Mouse (Mus musculus): ENCODE measurements around the gene Sp2.

Sp2 gene

GRCm38 (mm10) chr11:96982859-96983258 is at the start of gene Sp2:
Sp2 (minus strand) TSS chr11:96982959.
- DNase-seq = no peak

- DNase-seq = no peak
Measured at GRCm38 (mm10) chr11:97032499-97032898, 49.7 kb upstream of the Sp2 start.

DNA sequence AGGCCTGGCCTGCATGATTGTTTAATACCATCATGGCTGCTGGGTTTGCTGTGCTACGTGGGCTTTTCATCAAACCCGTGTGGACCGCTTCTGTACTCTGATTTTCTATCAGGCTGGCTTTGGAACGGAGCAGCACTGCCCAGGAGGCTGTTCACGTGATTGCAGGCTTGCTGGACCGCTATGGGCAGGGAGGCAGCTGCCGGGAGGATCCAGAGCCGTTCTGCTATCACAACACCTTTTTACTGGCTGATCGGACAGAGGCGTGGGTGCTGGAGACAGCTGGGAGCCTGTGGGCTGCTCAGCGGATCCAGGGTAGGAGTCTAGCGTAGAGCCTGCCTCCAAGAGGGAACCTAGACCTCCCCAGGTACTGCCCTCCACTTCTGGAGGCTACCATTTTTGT is 49.2 kb upstream of the Sp2 start:
- no peak for DNase-seq

DNA sequence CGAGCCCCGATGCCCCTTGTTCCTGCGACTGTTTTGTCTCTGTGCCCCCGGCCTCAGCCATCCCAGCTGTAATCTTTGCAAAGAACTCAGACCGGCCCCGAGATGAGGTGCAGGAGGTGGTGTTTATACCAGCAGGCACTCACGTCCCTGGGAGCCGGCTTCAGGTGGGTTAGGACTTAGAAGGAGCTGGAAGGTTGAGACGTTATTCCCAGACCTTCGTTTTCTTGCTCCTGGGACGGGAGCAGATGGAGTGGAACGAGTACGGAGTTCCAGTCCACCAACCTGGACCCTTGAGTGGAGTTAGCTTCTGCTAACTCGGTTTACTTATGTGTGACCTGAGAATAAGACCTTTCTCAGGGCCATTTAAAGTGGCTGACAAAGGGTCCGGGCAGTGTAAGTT is 47.7 kb upstream of the Sp2 start:
- no peak for DNase-seq

- peak; percentile 70 for DNase-seq
Measured at GRCm38 (mm10) chr11:97029686-97030417, 47.1 kb upstream of the Sp2 start, which contains the start of gene Scrn2. Scrn2 (plus strand) TSS chr11:97029938.

DNA sequence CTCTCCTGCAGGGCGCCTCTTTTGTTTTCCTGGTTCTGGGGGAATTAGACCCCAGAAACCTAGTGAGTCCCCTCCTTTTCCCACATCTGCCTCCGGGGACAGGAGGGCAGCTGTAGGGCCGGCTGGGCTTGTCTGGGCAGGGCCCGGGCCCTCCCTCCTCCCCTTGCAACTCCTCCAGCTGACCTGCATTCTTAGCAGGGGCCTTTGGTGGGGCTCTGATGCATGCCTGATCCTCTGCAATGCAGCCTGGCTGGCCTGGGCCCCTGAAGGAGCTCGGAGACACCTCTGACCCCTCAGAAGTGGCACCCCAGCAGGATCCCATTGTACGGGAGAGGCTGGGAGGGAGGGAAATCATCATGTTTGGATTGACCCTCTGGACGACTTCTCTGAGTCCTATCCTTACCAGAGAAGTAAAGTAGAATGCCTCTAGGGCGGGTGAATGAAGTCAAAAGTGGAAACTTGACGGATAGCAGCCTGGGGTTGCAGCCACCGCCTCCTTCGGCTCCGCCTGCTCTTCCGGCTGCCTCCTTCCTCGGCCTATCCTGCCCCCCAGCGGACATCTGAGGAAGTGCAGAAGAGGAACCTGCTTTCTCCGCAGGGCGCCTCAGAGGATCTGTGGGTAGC is 43.1 kb upstream of the Sp2 start:
- peak; percentile 83 for DNase-seq

- DNase-seq = no peak
Measured at GRCm38 (mm10) chr11:97024977-97025376, 42.2 kb upstream of the Sp2 start.

- DNase-seq = peak; percentile 56
Measured at GRCm38 (mm10) chr11:97021873-97022484, 39.2 kb upstream of the Sp2 start.

GRCm38 (mm10) chr11:97021121-97021765 is 38.5 kb upstream of the Sp2 start:
- no peak for DNase-seq

DNA sequence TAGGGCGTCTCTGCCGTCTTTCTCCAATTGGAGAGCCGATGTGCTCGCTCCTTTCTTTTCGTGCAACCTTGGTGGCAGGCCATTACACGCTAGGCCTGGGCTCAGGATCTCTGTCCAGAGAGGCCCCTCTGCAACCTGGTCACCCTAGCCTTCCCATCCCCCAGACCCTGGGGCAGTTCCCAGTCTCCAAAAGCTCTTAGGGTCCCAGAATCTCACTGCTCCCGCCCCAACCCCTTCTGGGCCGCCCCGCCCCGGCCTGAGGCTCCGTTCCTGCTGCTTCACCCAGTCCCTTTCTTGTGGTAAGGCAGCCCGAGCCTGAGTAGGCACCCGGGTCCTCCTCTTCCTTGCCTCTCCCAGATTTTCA is 36.6 kb upstream of the Sp2 start:
- DNase-seq = no peak

DNA sequence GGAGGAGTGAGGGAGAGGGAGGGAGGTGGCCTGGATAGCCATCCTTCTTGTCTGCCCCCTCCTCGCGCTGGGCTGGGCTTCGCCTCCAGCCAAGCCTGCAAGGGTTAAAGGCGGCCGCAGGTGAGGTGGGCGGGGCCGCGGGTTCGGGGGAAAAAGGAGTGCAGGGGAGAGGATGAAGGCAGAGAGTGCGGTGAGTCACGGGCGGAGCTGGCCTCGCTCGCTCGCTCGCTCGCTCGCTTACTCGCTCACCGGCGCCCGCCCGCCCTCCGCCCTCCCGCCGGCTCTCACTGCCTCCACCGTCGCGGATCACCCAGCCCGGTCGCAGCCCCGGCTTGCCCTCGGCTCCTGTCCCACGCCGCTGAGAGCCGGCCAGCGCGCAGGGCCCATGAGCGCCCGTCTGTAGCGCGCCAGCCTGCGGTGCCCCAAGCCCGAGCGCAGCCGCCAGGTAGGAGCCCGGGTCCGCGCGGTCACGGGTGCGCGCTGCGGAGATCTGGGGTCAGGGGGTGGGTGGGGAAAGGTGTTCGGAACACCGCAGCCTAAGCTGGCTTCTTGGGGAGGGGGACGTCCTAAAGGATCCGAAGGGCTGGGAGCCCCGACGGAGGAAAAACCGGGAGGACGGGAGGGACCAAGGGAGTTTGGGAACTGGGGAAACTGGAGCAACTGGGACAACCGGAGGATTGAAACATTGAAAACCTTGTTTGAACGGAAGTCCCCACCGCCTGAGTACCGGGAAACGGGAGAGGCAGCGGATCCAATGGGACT is 36.0 kb upstream of the Sp2 start:
- no peak for DNase-seq

DNA sequence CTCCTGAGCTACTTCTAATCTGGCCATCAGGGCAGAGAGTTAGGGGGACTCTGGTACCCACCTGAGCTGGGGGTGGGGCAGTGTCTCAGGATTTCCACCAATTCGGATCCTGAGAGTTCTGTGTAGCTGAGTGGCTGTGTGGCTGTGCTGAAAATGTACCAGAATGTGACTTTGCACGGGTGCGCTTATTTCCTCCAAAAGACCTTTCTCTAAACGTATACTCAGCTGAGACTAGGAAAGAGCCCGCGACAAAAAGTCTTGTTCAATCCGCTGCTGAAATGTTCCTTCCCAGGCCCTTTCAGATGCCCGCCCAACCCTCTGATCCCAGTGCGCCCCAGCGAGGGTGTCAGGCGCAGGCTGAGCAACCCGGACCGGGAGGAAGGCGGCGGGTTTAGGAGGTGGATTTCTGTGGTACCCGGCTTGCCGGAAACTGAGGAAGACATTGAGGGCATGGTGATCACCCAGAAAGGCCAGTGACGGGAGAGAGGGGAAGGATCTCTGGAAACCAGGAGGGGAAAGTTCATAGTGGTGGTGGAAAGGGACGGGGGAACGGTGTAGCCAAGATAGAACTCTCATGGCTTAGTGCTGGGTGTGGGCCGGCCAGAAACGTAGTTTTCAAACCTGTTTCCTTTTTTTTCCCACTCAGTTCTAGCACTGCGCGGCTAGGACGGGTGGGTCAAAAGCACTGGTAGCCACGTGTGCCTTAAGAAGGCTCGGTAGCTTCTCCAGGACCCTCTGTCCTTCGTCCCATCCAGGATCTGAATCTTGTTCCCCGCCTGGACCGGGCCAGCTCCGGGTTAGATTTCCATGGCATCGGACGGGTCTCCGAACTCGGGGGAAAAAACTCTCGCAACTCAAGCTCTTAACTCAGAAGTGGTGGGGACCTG is 35.2 kb upstream of the Sp2 start:
- DNase-seq = no peak

DNA sequence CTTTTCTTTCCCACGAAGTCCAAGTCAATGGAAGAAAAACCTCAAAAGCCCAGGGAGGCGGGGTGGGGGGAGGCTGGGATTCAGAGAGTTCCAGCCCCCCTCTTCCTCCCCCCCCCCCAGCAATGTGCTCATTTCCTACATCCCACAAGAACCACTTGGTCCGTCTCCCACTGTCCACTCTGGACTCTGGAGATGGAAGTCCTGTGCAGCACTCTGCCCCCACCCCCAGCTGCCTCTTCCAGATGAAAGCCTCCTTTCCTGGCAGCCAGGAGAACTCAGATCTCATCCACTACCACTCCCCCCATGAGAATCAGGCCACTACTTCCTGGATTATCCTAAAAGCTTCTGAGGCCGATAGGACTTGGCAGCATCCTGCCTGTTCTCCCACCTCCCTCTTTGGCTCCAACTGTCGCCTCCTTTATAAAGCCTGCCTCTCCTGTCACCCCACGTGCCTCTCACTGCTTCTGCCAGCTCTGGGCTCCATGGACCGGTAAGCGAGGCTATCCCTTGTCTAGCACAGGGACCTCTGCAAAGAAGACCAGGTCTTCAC is 30.4 kb upstream of the Sp2 start, which contains the start of gene Sp6:
Gene Sp6, plus strand, starts transcription at position 274 of the 550 bp plus-strand sequence.
- DNase-seq = no peak

GRCm38 (mm10) chr11:97009198-97009790 is 26.5 kb upstream of the Sp2 start:
- no peak for DNase-seq

DNA sequence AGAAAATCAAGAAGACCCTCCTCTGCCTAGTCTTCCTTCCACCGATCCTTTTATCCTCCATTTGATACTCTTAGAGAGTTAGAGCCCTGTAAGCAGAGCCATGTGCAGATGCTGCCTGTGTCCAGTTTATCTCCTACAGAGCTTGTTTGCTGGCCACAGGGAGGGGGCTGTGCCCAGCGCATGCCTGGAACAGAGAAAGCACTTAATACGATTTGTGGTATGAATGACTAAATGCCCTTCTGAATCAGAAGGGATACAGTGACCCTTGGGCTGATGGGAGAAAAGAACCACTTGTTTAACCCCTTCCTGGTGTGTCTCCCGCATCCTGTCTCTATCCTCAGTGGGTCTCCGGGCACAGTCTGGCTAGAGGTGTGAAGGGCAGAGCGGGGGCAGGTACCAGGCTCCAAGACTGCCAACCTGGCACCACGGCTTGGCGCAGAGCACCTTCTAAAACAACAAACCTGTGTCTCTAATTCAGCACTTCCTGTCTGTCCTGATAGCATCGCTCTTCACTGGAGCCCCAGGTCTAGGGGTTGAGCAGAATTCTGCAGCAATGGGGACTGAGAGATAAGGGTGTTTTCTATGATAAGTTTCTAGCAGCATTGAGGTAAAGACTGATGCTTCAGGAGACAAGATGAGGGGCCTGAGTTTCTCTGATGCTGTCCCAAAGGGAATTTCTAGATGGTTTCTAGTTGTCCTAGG is 24.5 kb upstream of the Sp2 start:
- no peak for DNase-seq

DNA sequence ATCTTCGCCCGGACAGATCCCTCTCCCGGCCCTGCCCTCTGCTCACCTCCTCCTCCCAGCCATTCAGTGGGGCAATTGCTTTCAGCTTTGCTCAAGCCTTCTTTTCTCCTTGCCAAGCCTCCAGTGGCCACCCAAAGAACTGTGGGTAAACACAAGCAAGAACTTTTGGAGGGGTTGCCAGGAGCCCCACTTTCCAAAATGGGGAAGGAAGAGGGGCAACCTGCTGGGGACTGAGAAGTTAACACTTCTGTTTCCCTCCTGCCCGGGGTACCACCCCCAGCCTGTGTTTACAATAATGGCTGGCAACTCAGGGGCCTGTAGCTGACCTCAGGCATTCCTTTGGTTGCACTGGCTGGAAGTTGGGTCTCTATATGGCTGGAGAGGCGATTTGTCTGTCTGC is 20.4 kb upstream of the Sp2 start:
- DNase-seq = no peak

DNA sequence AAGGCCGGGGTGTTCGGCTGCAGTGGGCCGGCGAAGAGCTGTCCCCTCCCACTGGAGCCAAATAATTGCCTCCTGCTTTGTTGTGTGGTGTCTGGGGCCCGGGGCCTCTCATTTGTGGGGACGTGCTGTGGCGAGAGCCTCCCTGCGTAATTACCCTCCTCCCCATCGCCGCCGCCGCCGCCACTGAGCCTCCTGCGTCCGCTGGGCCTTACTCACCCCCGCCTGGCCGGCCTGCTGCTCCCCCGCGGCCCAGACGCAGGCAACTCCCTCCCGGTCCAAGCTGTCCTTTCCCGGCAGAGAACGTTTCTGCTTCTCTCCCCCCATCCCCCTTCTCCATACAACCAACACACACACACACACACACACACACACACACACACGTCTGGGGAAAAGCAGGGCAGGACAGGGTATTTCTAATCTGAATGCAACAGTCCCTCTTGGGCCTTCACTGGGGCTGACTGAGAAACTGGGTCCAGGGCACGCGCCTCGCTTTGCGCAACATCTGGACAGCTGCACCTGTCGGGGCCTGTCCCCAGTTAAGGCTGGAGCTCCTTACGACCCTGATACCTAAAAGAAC is 14.7 kb upstream of the Sp2 start:
- DNase-seq = peak; percentile 53

DNA sequence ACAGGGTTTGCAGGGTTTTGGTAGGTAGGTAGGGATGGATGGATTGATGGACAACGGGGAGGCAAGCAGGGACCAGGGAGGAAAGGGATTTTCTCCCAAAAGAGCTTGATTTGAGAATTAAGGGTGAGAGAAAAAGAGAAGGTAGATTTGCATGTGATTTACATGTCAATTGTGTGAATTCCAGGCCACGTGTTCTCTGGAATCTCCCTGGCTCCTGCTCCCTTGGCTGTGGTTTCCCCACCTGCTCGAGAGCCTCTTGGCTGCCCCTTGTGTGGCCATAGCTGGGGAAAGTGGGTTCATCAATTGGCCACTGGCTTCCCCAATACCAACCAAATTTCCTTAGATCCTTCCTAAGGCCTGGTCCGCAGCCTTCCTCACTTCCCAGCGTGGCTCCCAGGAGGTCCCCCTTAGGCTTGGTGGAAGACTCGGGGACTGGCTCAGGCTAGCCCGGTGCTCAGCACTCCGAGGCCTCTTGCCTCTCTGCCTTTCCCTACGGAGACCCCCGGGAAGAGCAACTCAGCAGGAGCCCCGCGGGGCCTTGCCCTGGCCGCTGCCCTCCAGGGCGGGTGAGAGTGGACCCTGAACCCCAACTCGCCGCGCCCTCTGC is 14.1 kb upstream of the Sp2 start:
- DNase-seq = no peak
